Mouse (Mus musculus) liver (tissue): ENCODE measurements around the gene Cd80.

Experiments
- DNase-seq: peaks from one replicate; pipeline ENCODE4 v3.0.0-alpha.2; 2020; ENCODE audit warnings: mixed read lengths

The Cd80 gene

GRCm38 (mm10) chr16:38450707-38451106, 4.7 kb upstream of the Cd80 start:
- no peak for DNase-seq

DNA sequence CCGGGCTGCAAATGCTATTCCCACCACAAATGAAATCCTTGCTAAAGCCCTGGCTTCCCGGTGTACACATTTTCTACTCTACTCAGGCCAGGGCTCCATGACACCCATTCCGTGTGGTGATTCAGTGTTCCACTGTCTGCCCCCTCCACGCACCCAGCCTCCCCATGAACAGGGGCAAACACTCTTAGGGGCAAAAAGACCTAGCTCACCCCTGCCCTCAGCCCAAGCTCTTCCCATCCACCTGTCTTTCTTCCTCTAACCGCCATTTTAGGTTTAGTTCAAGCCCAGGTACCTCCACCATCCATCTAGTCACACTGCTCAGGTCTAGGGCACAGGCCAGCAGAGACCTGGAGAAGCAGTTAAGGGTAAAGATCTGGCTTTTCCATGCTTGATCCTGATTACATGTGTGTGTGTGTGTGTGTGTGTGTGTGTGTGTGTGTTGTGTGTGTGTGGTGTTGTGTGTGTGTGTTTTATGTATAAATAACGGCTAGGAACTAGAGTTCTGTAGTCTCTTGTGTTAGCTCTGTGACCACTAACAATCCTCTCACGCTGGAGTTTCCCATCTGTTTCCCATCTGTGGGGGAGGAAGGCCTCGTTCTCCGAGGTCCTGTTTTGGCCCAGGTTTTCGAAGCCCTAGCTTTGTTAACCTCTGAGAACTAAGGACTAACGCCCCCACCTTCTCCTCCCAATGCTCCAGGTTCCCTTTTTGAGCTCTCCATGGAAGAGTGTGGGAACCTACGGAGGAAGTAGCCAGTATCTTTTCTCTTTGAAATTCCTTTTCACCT, 3.7 kb upstream of the Cd80 start:
- no peak for DNase-seq

DNA sequence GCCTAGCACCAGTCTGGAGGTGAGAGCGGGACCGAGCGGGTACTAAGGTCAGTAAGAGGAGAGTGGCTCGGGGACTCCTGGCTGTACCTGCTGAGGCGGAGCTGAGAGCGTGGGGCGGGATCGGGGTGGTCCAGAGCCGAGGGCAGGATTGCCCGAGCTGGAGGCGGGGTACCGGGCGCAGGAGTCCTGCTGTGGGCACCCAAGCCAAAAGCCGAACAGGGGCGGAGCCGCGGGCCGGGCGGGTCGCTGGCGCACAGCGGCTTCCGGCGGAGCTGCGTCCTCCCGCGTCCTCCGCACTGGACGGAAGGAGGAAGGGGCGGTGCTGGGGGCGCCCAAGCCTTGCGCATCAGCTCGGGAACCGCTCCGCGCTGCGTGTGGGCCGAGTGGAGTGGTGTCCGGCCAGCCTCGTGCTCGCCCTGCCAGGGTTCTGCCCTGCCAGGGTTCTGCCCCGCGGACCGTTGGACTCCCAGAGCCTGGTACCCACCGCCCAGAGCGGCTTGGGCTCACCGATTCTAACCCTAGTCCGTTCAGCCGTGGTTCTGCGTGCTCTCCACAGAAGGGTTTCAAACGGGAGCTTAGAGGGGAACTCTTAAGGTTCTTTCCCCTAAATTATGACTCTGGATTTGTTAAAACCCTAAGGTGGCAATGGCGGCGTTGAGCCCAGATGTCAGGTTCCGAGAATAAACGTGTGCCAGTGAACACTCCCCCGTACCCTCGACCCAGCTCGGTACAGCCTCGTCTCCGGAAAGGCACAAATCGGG, 2.7 kb upstream of the Cd80 start, which contains the start of gene Adprh:
Gene Adprh (minus strand): TSS at position 262 of the 761 bp plus-strand sequence.
- DNase-seq: peak; percentile 95

- no peak for DNase-seq
Observed at GRCm38 (mm10) chr16:38453203-38453553, 2.2 kb upstream of the Cd80 start.

GRCm38 (mm10) chr16:38453952-38454351, 1.4 kb upstream of the Cd80 start:
- peak; percentile 43 for DNase-seq

DNA sequence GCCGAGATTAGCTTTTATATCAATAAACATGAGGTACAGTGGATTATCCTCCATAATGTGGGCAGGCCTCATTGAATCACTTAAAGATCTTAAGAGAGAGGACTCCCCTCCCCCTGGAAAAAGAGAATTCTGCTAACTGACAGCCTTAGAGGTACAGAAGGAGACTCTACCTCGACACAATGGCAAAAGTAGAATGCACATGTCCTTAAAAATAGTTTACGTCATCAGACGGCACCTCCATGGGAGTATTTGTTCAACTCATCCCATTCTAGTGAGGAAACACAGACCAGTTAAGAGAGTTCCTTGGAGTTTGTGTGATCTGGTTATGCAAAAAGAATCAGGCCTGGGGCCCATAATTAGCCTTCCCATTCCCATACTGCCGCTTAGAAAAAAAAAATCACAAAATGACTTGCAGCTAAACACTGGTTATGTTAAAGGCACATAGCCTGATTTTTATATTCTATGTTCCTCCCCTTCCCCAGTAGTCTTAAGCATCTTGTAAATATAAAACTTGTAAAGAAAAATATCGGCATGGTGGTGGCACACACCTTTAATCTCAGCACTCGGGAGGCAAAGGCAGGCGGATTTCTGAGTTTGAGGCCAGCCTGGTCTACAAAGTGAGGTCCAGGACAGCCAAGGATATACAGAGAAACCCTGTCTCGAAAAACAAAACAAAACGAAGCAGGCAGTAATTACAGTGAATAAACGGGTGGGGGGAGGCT, 667 bp upstream of the Cd80 start:
- DNase-seq: no peak

DNA sequence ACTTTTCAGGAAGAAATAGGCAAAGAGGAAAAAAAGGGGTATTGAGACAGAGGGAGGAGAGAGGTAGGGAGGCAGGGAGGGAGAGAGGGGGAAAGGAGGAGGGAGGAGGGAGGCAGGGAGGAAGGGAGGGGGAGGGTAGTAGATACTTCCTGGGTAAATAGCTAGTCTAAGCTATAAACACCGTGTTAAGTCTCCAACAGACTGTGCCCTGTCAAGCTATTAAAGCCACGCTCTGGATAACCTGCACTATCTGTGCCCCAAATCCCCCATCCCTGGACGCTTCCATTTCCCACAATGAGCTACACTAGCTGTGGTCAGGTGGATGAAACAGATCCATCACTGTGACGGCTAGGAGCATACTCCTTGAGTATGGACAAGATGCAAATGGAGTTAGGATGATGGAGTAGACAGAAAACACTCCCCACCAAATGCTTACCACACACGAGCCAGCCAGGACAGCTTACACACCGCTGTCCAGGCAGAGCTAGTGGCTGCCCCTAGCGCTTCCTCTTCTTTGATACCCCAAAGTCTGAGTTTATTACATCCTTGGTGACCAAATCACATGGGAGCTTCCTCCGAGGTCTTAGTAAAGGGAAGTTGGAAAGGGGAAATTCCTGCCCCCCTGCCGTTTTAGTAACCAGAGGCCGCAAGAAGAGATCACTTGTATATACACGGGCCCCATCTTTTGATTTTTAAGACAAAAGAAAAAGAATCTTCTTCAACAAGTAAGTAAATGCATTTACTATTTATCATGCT, 1.6 kb downstream of the Cd80 start:
- no peak for DNase-seq

DNA sequence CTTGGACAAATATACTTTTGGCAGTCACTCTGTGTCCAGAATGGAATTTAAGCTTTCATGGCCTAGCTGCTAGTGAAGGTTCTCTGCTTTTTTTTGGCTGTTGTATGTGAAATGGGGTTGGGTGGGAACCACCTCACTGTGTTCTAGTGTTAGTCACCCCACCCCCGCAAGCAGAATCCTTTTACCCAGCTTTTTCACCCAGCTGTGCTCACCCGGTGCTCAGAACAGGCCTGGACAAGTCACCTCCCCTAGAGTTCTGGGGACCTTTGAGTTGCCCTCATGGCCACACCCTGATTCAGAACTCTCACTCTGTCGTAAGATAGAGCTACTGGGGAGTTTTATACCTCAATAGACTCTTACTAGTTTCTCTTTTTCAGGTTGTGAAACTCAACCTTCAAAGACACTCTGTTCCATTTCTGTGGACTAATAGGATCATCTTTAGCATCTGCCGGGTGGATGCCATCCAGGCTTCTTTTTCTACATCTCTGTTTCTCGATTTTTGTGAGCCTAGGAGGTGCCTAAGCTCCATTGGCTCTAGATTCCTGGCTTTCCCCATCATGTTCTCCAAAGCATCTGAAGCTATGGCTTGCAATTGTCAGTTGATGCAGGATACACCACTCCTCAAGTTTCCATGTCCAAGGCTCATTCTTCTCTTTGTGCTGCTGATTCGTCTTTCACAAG, 3.4 kb downstream of the Cd80 start:
- no peak for DNase-seq

GRCm38 (mm10) chr16:38459990-38460389, 4.6 kb downstream of the Cd80 start:
- no peak for DNase-seq

DNA sequence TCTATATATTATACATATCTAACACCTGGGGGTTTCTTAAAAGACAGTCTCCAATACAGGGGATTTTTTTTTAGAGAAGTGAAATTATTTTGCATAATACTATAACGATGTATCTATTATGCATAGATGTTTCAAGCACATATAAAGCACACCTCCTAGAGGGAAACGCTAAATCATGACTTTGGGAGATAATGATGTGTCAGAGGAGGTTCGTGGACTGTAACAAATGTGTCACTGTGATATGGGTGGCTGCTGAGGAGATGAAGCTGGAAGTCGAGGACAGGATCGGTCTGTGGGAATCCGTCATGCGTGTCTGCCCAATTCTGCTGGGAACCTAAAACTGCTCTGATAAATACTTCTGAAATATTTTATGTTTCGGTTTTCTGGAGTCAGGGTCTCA, 6.4 kb downstream of the Cd80 start:
- DNase-seq: no peak

GRCm38 (mm10) chr16:38462161-38462560, 6.8 kb downstream of the Cd80 start:
- DNase-seq: no peak

GRCm38 (mm10) chr16:38463305-38463704, 7.9 kb downstream of the Cd80 start:
- DNase-seq: no peak

GRCm38 (mm10) chr16:38466089-38466488, 10.7 kb downstream of the Cd80 start:
- no peak for DNase-seq

- no peak for DNase-seq
Observed at GRCm38 (mm10) chr16:38467091-38467916, 11.9 kb downstream of the Cd80 start.

- no peak for DNase-seq
Observed at GRCm38 (mm10) chr16:38467917-38468705, 12.8 kb downstream of the Cd80 start.

DNA sequence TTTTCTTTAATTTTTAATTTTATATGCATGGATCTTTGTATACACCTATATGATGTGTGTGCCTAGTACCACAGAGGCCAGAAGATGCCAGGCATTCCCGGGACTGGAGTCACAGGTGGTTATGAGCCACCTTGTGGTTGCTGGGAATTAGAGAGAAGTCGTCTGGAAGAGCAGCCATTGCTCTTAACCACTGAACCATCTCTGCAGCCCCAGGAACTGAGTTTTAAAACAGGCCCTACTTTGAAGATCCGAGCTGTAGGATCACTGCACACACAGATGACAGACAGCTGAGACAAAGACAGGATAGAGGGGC, 13.3 kb downstream of the Cd80 start:
- DNase-seq: no peak

GRCm38 (mm10) chr16:38469437-38469836, 14.1 kb downstream of the Cd80 start:
- no peak for DNase-seq

DNA sequence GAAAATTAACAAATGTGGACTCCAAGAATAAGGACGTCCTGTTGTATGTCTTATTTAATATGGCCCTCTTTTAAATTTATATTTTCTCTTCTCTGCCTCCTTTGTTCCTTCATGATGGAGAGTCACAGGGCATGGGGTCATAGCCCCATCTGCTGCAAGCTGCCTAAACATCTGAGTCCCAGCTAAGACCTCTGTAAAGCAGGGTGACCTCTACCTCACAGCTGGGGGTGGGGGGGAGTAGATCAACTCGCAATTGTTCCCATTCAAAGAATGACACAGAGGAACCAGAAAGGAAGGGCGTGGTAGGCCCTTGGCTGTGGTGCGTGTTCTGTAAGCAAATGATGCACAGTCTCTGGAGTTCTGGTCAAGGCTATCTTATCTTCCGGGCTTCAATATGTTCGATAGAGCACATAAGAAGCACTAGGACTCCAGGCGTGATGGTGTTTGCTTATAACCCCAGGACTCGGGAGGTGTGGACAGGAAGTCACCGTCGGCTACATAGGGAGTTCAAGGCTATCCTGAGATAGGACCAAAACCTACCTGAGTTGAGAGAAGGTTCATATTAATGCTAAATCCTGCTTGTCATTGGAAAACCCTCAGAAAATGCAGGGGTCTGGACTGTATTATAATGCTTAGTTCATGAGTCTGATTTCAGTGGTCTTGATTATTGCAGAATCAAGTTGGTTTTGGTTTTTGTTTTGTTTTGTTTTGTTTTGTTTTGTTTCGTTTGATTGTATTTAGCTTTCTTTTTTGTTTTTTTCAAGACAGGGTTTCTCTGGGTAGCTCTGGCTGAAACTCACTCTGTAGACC, 16.5 kb downstream of the Cd80 start:
- DNase-seq: no peak

DNA sequence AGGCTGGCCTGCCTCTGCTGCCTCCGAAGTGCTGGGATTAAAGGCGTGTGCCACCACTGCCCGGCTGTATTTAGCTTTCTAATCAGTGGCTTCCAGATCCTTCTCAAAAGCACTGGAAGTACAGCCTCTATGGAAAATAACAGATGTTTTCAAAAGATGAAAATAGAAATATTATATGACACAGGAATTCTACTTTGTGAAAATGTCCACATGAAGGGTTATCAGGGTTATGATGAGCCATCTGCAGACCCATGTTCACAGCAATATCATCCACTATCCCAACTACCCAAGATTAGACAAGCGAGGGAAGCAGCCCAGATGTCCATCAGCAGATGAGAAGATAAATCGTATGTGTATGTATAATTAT, 17.1 kb downstream of the Cd80 start:
- no peak for DNase-seq

DNA sequence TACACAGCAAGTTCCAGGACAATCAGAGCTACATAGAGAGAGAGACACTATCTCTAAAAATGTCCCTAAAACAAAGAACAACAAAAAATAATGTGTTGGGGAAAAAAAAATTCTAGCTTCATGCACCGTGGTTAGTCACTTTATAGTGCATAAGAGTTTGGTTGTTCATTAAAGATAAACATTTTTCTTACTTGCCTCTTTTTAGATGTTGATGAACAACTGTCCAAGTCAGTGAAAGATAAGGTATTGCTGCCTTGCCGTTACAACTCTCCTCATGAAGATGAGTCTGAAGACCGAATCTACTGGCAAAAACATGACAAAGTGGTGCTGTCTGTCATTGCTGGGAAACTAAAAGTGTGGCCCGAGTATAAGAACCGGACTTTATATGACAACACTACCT, 18.3 kb downstream of the Cd80 start:
- DNase-seq: no peak
